Mouse (Mus musculus): Measurements from ENCODE around the gene Edf1.

- TF ChIP-seq CTCF (IDR thresholded peaks at IDR 0.05; ENCODE audit: borderline replicate concordance, insufficient read depth, low read length) (no peak), POLR2A (IDR thresholded peaks at IDR 0.05; ENCODE audit: low read depth, low read length) (no peak)
These were observed 29.6 kb downstream of the Edf1 start for GRCm38 (mm10) chr2:25587290-25587689.
